Mouse (Mus musculus) skeletal muscle tissue, postnatal 0 days (tissue): ENCODE results near the gene Ndufab1. TPM values are rescaled to one million over a fixed set of nuclear protein-coding genes. Genes with fewer than 3 reads are reported as not detected.

Source experiments
- polyA plus RNA-seq: library from polyadenylated mRNA; unstranded; fragments of >200 nt; fragmentation: Nextera tagmentation; extraction: Ambion mirVana; gene quantifications from 2 replicates; pipeline ENCODE4 v1.2.1, GENCODE M21; 2015

The Ndufab1 gene
- polyA plus RNA-seq: 1,484 and 1,666 TPM in 2 replicates

DNA sequence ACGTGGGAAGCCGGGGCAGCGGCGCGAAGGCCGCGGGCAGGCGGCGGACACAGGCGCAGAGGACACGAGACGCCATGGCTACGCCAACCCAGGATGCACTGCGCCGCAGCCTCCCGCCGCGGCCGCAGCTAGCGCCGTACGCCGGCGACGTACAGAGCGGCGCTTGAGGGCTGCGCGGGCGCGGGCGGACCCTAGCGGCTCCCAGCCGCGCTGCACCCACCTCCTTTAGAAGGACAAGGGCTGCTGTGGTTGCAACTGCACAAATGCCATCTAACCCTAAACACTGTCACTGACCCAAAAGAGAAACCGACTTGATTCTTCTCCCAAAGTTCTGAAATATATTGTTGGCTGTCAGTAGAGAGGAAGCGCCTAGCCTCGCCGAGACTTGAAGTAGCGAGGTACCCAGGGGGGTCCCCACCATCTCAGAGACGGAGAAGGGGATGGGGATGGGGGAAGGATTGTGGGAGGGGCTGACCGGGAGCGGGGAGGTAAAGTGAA lies at the start of gene Ndufab1:
Ndufab1 (minus strand) TSS at position 140 of the 498 bp plus-strand sequence.

DNA sequence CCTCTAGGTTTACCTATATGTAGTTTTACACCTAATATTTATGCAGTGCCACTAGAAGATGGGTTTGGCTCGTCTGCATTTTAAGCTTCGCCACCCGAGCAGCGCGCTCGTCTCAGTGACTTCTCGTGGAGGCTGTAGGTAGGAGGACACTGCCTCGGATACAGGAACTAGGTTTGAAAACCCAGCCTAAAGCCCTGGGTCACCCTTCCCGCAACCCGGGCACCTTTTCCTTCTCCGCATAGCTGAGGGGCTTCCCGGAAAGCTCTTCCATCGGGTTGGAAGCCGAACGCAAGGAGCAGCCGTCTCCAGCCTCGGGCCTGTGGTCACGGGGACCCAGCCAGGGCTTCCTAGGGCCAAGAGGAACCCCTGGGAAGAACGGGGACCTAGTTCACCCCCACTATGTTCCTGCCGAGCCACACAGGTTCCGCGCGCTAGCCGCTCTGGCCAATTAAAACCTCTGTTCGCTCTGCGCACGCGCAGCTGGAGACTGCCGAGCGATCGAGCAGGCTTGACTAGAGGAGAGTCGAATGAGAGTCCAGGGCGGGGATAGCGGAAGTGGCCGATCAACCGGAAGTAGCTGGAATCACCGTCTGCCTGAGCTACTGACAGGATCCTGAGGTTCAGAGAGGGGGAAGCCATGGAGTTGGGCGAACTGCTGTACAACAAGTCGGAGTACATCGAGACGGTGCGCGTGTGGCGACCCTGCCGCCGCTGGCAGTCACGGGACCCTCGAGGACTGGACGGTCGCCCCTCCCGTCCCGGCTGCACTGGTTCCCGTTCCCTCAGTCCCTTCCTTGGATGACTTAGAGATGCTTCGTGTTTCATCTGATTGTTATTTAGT lies 31.0 kb upstream of the Ndufab1 start, which contains the start of the genes Palb2 and Dctn5:
Palb2 (minus strand) TSS at position 489 of the 841 bp plus-strand sequence.
Dctn5 (plus strand) TSS at position 545 of the 841 bp plus-strand sequence.

DNA sequence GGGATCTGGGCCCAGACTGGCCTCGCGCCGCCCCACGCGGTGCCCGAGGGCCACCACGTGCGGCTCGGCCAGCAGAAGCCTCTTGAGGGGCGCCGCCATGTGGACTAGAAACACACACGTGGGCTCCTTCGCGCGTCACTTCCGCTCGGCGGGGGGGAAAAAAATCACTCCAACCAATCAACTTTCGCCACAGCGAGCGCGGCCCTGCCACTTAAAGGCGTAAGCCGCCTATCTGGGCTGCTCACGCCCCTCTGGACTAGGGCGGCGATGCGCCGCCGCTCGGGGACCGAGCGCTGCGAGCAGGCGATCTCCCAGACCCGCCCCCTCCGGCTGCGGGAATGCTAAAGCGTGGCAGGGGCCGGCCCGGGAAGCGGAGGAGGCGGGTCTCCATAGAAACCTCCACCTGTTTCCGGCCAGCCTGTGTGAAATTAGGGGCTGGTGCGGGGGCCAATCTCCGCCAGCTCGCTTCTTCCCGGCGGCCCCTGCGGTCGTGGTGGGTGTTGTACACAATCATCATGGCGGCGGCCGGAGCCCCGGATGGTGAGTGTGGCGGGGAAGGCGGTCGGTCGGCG lies 34.7 kb downstream of the Ndufab1 start, which contains the start of the genes Ubfd1 and Ears2:
Ubfd1 (plus strand) TSS at position 231 of the 572 bp plus-strand sequence.
Ears2 (minus strand) TSS at position 319 of the 572 bp plus-strand sequence.

Other genes starting within 250 kb of the Ndufab1 start
- gene Scnn1b, start 236.8 kb downstream of the Ndufab1 start, polyA plus RNA-seq: 0.05 and 0.19 TPM in 2 replicates
- gene Cog7, start 120.2 kb downstream of the Ndufab1 start, polyA plus RNA-seq: 10.5 and 11.6 TPM in 2 replicates
- gene Gga2, start 80.7 kb downstream of the Ndufab1 start, polyA plus RNA-seq: 52.8 and 58.7 TPM in 2 replicates
- gene Ubfd1, start 34.7 kb downstream of the Ndufab1 start, polyA plus RNA-seq: 33.7 and 37.9 TPM in 2 replicates
- gene Ears2, start 34.6 kb downstream of the Ndufab1 start, polyA plus RNA-seq: 13.2 and 14.3 TPM in 2 replicates
- gene Palb2, start 31.1 kb upstream of the Ndufab1 start, polyA plus RNA-seq: 2.1 and 3.6 TPM in 2 replicates
- 53.3 and 61.1 TPM in 2 replicates for gene Dctn5, start 31.2 kb upstream of the Ndufab1 start, polyA plus RNA-seq
- gene Plk1, start 57.6 kb upstream of the Ndufab1 start, polyA plus RNA-seq: 13.6 and 16.6 TPM in 2 replicates
- not detected in 2 replicates for gene Ern2, start 84.3 kb upstream of the Ndufab1 start, polyA plus RNA-seq
- gene Chp2, start 117.6 kb upstream of the Ndufab1 start, polyA plus RNA-seq: 1.6 and 1.7 TPM in 2 replicates
- 4.9 and 6.4 TPM in 2 replicates for gene Prkcb, start 186.9 kb upstream of the Ndufab1 start, polyA plus RNA-seq